Mouse (Mus musculus): ENCODE data around the gene Nisch. TPM values are rescaled to one million over a fixed set of nuclear protein-coding genes. Genes with fewer than 3 reads are reported as not detected.

The Nisch gene
- polyA plus RNA-seq, 1 experiment, result 233 TPM

GRCm38 (mm10) chr14:31250222-31251083 is 33.7 kb upstream of the Nisch start:
- Histone ChIP-seq H3K27ac (ENCODE audit: control insufficient read depth, insufficient read depth, low read depth, low read length, poor library complexity) (peak overlapping the region; percentile 98), H3K4me3 (replicated peaks; ENCODE audit: control insufficient read depth, low read depth, low read length) (peak overlapping the region; percentile 85), H3K4me1 (ENCODE audit: control insufficient read depth, insufficient read depth, low read length) (peaks cover 1% of the 10 kb centered on the region; the same call in 1 of the 2 replicates)
- 9% methylated on average over 38 of the region's 38 CpGs for WGBS
- TF ChIP-seq CTCF (IDR thresholded peaks at IDR 0.05; ENCODE audit: control insufficient read depth, insufficient read depth, low read length), result no peak
- TF ChIP-seq POLR2A (IDR thresholded peaks at IDR 0.05; ENCODE audit: borderline replicate concordance, control insufficient read depth, low read depth, low read length), result no peak

- no peak overlapping the region for H3K4me3 ChIP-seq (replicated peaks; ENCODE audit: control insufficient read depth, low read depth, low read length)
- peaks cover 1% of the 10 kb centered on the region; the same call in 1 of the 2 replicates for H3K4me1 ChIP-seq (ENCODE audit: control insufficient read depth, insufficient read depth, low read length)
- TF ChIP-seq CTCF (IDR thresholded peaks at IDR 0.05; ENCODE audit: control insufficient read depth, insufficient read depth, low read length) (no peak), POLR2A (IDR thresholded peaks at IDR 0.05; ENCODE audit: borderline replicate concordance, control insufficient read depth, low read depth, low read length) (no peak)
- WGBS, result 85% methylated on average over 6 of the region's 6 CpGs
- no peak overlapping the region for H3K27ac ChIP-seq (ENCODE audit: control insufficient read depth, insufficient read depth, low read depth, low read length, poor library complexity)
These were observed 31.6 kb upstream of the Nisch start for GRCm38 (mm10) chr14:31248396-31248795.

GRCm38 (mm10) chr14:31245946-31246345 is 29.2 kb upstream of the Nisch start:
- WGBS, result 90% methylated on average over 1 of the region's 1 CpGs
- Histone ChIP-seq H3K27ac (ENCODE audit: control insufficient read depth, insufficient read depth, low read depth, low read length, poor library complexity) (no peak overlapping the region), H3K4me1 (ENCODE audit: control insufficient read depth, insufficient read depth, low read length) (no peaks in the 10 kb centered on the region; the same call in 1 of the 2 replicates), H3K4me3 (replicated peaks; ENCODE audit: control insufficient read depth, low read depth, low read length) (no peak overlapping the region)
- no peak for TF ChIP-seq CTCF (IDR thresholded peaks at IDR 0.05; ENCODE audit: control insufficient read depth, insufficient read depth, low read length)

GRCm38 (mm10) chr14:31244777-31245176 is 28.0 kb upstream of the Nisch start:
- TF ChIP-seq POLR2A (IDR thresholded peaks at IDR 0.05; ENCODE audit: borderline replicate concordance, control insufficient read depth, low read depth, low read length) (no peak), CTCF (IDR thresholded peaks at IDR 0.05; ENCODE audit: control insufficient read depth, insufficient read depth, low read length) (no peak)
- H3K27ac ChIP-seq (ENCODE audit: control insufficient read depth, insufficient read depth, low read depth, low read length, poor library complexity), result no peak overlapping the region
- H3K4me3 ChIP-seq (replicated peaks; ENCODE audit: control insufficient read depth, low read depth, low read length), result no peak overlapping the region
- no peaks in the 10 kb centered on the region; the same call in 1 of the 2 replicates for H3K4me1 ChIP-seq (ENCODE audit: control insufficient read depth, insufficient read depth, low read length)
- 4% methylated on average over 1 of the region's 1 CpGs for WGBS

- 80% methylated on average over 3 of the region's 3 CpGs for WGBS
- no peaks in the 10 kb centered on the region for H3K4me1 ChIP-seq (ENCODE audit: control insufficient read depth, insufficient read depth, low read length)
- H3K27ac ChIP-seq (ENCODE audit: control insufficient read depth, insufficient read depth, low read depth, low read length, poor library complexity), result no peak overlapping the region
- TF ChIP-seq CTCF (IDR thresholded peaks at IDR 0.05; ENCODE audit: control insufficient read depth, insufficient read depth, low read length) (no peak), POLR2A (IDR thresholded peaks at IDR 0.05; ENCODE audit: borderline replicate concordance, control insufficient read depth, low read depth, low read length) (no peak)
- H3K4me3 ChIP-seq (replicated peaks; ENCODE audit: control insufficient read depth, low read depth, low read length), result no peak overlapping the region
These were observed 23.8 kb upstream of the Nisch start for GRCm38 (mm10) chr14:31240528-31240927.

- Histone ChIP-seq H3K4me1 (ENCODE audit: control insufficient read depth, insufficient read depth, low read length) (no peaks in the 10 kb centered on the region; the same call in 1 of the 2 replicates), H3K27ac (ENCODE audit: control insufficient read depth, insufficient read depth, low read depth, low read length, poor library complexity) (no peak overlapping the region), H3K4me3 (replicated peaks; ENCODE audit: control insufficient read depth, low read depth, low read length) (no peak overlapping the region)
- WGBS, result 80% methylated on average over 7 of the region's 7 CpGs
- no peak for TF ChIP-seq CTCF (IDR thresholded peaks at IDR 0.05; ENCODE audit: control insufficient read depth, insufficient read depth, low read length)
- no peak for TF ChIP-seq POLR2A (IDR thresholded peaks at IDR 0.05; ENCODE audit: borderline replicate concordance, control insufficient read depth, low read depth, low read length)
These were observed 20.5 kb upstream of the Nisch start for GRCm38 (mm10) chr14:31237101-31237882.

GRCm38 (mm10) chr14:31233996-31234591 is 17.3 kb upstream of the Nisch start:
- Histone ChIP-seq H3K4me3 (replicated peaks; ENCODE audit: control insufficient read depth, low read depth, low read length) (no peak overlapping the region), H3K4me1 (ENCODE audit: control insufficient read depth, insufficient read depth, low read length) (no peaks in the 10 kb centered on the region; the same call in 1 of the 2 replicates), H3K27ac (ENCODE audit: control insufficient read depth, insufficient read depth, low read depth, low read length, poor library complexity) (no peak overlapping the region)
- 11% methylated on average over 11 of the region's 11 CpGs for WGBS
- TF ChIP-seq CTCF (IDR thresholded peaks at IDR 0.05; ENCODE audit: control insufficient read depth, insufficient read depth, low read length) (peak; percentile 63), POLR2A (IDR thresholded peaks at IDR 0.05; ENCODE audit: borderline replicate concordance, control insufficient read depth, low read depth, low read length) (no peak)

Measured in bone marrow, adult 2 months (tissue).